Mouse (Mus musculus) liver, embryonic 15.5 days (tissue): ENCODE results near the gene Foxred2. TPM values are rescaled to one million over a fixed set of nuclear protein-coding genes. Genes with fewer than 3 reads are reported as not detected.

Source experiments
- ATAC-seq: fragments of 200-750 bp; cut with Nextera tagmentation; 2 replicates; pipeline ENCODE4 v1.8.0; 2017; ENCODE audit warnings: moderate number of reproducible peaks, mild to moderate bottlenecking, moderate library complexity; ENCODE audit not compliant: insufficient read depth
- H3K27ac ChIP-seq: fragments of 300-500 bp; sonication (generic); replicated peaks from 2 replicates; pipeline ENCODE4 v1.5.1; 2015; ENCODE audit warnings: mild to moderate bottlenecking, inconsistent platforms
- H3K27me3 ChIP-seq: fragments of 300-500 bp; sonication (generic); 2 replicates; pipeline ENCODE4 v1.6.1; 2015; ENCODE audit warnings: mild to moderate bottlenecking, inconsistent platforms
- H3K36me3 ChIP-seq: fragments of 300-500 bp; sonication (generic); replicated peaks from 2 replicates; pipeline ENCODE4 v1.6.1; 2015; ENCODE audit warnings: moderate library complexity, mild to moderate bottlenecking, inconsistent platforms
- H3K4me1 ChIP-seq: fragments of 300-500 bp; sonication (generic); replicated peaks from 2 replicates; pipeline ENCODE4 v1.6.1; 2015; ENCODE audit warnings: inconsistent platforms
- H3K4me2 ChIP-seq: fragments of 300-500 bp; sonication (generic); 2 replicates; pipeline ENCODE4 v1.6.1; 2015; ENCODE audit warnings: moderate library complexity, mild to moderate bottlenecking, inconsistent platforms
- H3K4me3 ChIP-seq: fragments of 300-500 bp; sonication (generic); replicated peaks from 2 replicates; pipeline ENCODE4 v1.5.1; 2015; ENCODE audit warnings: mild to moderate bottlenecking, inconsistent platforms
- H3K9ac ChIP-seq: fragments of 300-500 bp; sonication (generic); 2 replicates; pipeline ENCODE4 v1.6.1; 2015; ENCODE audit warnings: moderate library complexity, mild to moderate bottlenecking, inconsistent platforms
- H3K9me3 ChIP-seq: fragments of 300-500 bp; sonication (generic); replicated peaks from 2 replicates; pipeline ENCODE4 v1.6.1; 2016; ENCODE audit warnings: inconsistent platforms
- WGBS: fragments of 180-500 bp; shearing (Covaris S2); methylation state at CpG from one replicate; pipeline ENCODE4 v1.1.7; 2015; ENCODE audit warnings: mixed read lengths; ENCODE audit not compliant: insufficient replicate concordance; 5-methylcytosine and 5-hydroxymethylcytosine counted together
- polyA plus RNA-seq: library from polyadenylated mRNA; unstranded; fragments of >200 nt; fragmentation: Nextera tagmentation; extraction: Ambion mirVana; gene quantifications from 2 replicates; pipeline ENCODE4 v1.2.1, GENCODE M21; 2015

Foxred2 gene
- polyA plus RNA-seq, 1 experiment from 2014 or later, result 1.1 TPM

DNA sequence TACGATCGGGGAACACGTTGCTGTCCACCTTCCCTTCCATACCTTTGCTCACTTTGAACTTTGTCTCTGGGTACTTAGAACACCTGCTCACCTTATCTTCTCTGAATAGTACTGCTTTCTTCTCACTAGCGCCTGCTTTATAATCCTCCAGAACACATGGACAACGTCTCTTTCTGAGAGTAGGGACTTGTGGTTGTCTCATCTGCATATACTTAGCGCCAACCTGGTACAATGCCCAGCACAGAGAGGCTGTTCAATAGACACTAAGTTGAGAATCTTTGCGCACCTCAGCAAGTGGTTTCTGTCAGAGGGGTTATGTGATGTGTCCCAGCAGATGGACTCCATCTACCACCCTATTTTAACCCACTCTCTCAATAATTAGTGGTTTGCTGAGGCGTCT lies 26.7 kb downstream of the Foxred2 start:
- H3K4me1 ChIP-seq, result peaks cover 72% of the 10 kb centered on the region
- peaks cover 28% of the 10 kb centered on the region for H3K36me3 ChIP-seq
- no peaks in the 10 kb centered on the region for H3K9me3 ChIP-seq
- H3K27me3 ChIP-seq, result peaks cover 6% of the 10 kb centered on the region
- whole genome bisulfite sequencing, result 36% methylated on average over 8 of the region's 8 CpGs
- peak overlapping the region; percentile 80 for H3K4me2 ChIP-seq
- no peak for ATAC-seq
- peak overlapping the region; percentile 76 for H3K9ac ChIP-seq
- peak overlapping the region; percentile 82 for H3K4me3 ChIP-seq
- peak overlapping the region; percentile 93 for H3K27ac ChIP-seq

DNA sequence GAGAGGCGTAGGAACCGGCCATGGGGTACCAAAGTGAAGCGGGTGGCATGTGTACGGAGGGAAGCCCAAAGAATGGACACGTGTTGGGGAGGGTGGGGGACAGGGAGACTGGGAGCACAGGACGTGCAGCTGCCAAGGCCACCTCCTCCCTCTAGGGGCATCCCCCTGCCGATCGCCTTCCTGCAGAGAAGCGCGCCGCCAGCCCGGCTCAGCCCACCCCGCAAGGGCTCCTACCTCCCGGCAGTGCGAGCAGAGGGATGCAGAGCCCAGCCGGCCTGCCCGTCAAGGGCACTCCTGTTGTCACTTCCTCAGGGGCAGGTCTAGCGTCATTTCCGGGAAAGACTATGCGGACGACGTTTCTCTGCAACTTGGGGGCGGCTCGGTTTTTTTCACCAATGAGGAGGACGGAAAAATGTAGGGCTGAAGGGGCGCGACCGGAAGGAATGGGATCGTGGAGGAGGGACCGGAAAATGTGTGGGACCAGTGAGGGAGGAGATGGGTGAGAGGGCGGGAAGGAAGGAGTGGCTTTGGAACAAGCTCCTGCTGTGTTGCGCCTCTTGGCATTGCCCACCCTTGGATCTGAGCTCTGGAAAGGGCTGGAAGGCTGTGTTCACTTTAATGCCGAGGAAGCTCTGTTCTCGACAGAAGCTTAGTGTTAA lies 27.7 kb downstream of the Foxred2 start, which contains the start of gene Txn2:
Gene Txn2, minus strand, starts transcription at position 334 of the 659 bp plus-strand sequence.
- Histone ChIP-seq H3K9ac (peak within 1 kb of the TSS; percentile 76), H3K4me3 (peak within 1 kb of the TSS; percentile 82), H3K27me3 (no peaks in the 10 kb centered on the region), H3K36me3 (peaks cover 38% of the 10 kb centered on the region), H3K4me2 (peak within 1 kb of the TSS; percentile 80), H3K9me3 (no peaks in the 10 kb centered on the region), H3K27ac (peak within 1 kb of the TSS; percentile 93), H3K4me1 (peaks cover 69% of the 10 kb centered on the region)
- 0% methylated on average over 34 of the region's 34 CpGs for WGBS
- ATAC-seq, result peak; percentile 90

DNA sequence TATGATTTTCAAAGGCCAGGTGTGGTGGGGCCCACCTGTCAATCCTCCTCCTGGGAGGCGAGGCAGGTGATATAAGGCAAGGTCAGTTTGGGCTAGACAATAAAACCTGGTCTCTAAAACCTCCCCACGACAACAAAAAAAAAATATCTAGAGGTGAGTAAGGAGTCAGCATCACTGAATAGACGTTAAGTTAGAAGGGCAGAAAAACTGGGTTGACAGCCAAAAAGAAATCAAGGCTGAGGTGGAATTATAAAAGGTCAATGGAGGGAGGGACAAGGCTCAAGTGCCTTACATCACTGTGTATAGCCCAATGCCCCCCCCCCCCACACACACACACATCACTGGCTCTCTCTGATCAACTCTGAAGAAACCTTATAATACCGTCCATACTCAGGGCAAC lies 28.4 kb downstream of the Foxred2 start:
- WGBS, result 15% methylated on average over 4 of the region's 4 CpGs
- Histone ChIP-seq H3K9me3 (no peaks in the 10 kb centered on the region), H3K4me3 (peak overlapping the region; percentile 82), H3K27me3 (no peaks in the 10 kb centered on the region), H3K36me3 (peaks cover 45% of the 10 kb centered on the region), H3K27ac (peak overlapping the region; percentile 90), H3K9ac (peak overlapping the region; percentile 76), H3K4me1 (peaks cover 69% of the 10 kb centered on the region), H3K4me2 (peak overlapping the region; percentile 80)
- ATAC-seq, result no peak

DNA sequence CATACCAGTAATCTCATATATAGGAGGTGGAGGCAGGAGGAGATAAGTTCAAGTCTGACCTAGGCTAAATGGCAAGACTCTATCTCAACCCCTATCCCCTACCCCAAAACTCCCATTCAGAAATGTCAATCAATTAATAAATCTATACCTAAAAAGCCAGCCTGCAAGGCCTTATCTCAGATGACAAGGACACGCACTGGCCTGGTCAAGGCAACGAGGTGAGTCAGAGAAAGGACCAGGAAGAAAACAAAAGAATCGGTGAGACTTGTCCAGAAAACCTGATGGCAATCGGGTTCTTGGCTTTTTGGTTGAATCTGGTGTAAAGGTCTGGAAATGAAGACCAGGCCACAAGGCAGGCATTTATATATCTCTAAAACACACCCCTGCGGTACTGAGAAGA lies 29.6 kb downstream of the Foxred2 start:
- peaks cover 65% of the 10 kb centered on the region for H3K4me1 ChIP-seq
- peak overlapping the region; percentile 90; the same call in 1 of the 2 replicates for H3K27ac ChIP-seq
- 72% methylated on average over 5 of the region's 5 CpGs for WGBS
- H3K4me3 ChIP-seq, result peak overlapping the region; percentile 82
- no peaks in the 10 kb centered on the region for H3K27me3 ChIP-seq
- H3K9ac ChIP-seq, result peak overlapping the region; percentile 2; the same call in 1 of the 2 replicates
- peak overlapping the region; percentile 80 for H3K4me2 ChIP-seq
- ATAC-seq, result no peak
- no peaks in the 10 kb centered on the region for H3K9me3 ChIP-seq
- H3K36me3 ChIP-seq, result peaks cover 57% of the 10 kb centered on the region

DNA sequence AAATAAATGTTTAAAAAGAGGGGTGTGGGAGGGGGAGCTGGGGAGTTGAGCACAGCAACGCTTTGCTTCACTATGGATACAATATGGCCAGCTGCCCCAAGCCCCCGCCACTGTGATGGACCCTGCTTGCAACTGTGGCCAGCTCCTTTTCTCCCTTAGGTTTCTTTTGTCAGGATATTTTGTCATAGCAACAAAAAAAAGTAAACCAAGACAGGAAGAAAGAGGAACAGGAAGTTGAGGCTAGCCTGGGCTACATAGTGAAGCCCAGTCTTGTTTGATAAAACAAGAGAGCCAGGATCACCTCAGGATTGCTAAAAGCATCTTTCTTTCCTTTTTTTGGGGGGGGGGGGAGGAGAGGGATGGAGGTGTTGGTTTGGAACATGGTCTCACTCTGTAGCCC lies 31.3 kb downstream of the Foxred2 start:
- H3K36me3 ChIP-seq, result peaks cover 72% of the 10 kb centered on the region

DNA sequence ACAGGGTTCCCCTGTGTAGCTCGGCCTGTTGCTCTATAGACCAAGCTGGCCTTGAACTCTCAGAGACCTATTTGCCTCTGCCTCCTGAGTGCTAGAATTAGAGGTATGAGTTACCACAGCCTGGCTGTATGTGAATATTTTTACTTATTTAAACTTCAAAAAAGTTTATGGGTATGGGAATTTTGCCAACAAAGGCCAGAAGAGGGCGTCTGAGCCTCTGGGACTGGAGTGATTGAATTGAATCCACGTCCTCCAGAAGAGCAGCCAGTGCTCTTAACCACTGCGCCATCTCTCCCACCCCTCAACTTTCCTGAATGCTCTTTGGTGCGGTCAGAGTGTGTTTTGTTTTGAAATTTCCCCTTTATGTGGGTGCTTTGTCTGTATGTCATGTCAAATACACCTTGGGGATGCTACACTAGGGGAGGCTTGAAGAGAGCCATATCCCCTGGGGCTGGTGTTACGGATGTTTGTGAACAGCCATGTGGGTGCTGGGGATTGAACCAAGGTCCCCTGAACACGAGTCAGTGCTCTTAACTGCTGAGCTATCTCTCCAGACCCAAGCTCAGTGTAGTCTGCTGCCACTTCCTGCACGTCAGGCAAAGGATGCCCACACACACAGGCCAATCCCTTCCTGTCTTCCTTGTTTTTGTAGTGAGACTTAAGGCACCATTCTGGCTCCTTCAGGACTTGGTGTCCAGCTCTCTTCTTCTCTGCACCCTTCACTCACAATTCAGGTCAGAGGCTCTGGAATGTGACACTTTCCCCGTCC lies 33.1 kb downstream of the Foxred2 start:
- H3K27ac ChIP-seq, result peak overlapping the region; percentile 74
- H3K4me1 ChIP-seq, result peaks cover 48% of the 10 kb centered on the region
- 61% methylated on average over 9 of the region's 9 CpGs for WGBS
- H3K4me2 ChIP-seq, result no peak overlapping the region
- H3K9ac ChIP-seq, result no peak overlapping the region
- no peak overlapping the region for H3K4me3 ChIP-seq
- no peaks in the 10 kb centered on the region for H3K9me3 ChIP-seq
- H3K27me3 ChIP-seq, result no peaks in the 10 kb centered on the region
- peaks cover 89% of the 10 kb centered on the region for H3K36me3 ChIP-seq
- no peak for ATAC-seq

More for the DNA sequence above, 31.3 kb downstream of the Foxred2 start:
- 83% methylated on average over 2 of the region's 2 CpGs for WGBS
- H3K27ac ChIP-seq, result no peak overlapping the region
- no peak overlapping the region for H3K4me2 ChIP-seq
- no peaks in the 10 kb centered on the region for H3K9me3 ChIP-seq
- peaks cover 59% of the 10 kb centered on the region for H3K4me1 ChIP-seq
- H3K4me3 ChIP-seq, result no peak overlapping the region
- no peaks in the 10 kb centered on the region for H3K27me3 ChIP-seq
- ATAC-seq, result no peak
- H3K9ac ChIP-seq, result no peak overlapping the region

DNA sequence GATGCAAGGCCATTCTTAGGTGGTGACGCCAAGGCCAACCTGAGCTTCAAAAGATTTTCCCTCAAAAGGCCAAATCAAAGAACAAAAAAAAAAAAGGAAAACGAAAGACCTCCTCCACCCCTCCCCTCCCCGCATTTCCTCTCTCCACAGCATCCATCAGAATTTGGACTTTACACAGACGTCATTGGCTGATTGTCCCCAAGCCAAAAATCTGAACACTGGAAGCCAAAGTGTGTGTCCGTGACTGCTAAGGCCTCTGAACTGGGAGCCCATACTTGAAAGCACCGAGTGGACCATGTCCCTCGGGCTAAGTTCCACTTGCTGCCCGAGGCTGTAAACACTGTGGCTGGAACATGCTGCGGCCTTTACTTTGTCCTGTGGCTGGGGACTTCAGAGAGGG lies 33.8 kb downstream of the Foxred2 start:
- H3K9me3 ChIP-seq, result no peaks in the 10 kb centered on the region
- H3K27me3 ChIP-seq, result no peaks in the 10 kb centered on the region
- no peak overlapping the region for H3K4me2 ChIP-seq
- H3K4me1 ChIP-seq, result peaks cover 42% of the 10 kb centered on the region
- 65% methylated on average over 9 of the region's 9 CpGs for WGBS
- H3K9ac ChIP-seq, result no peak overlapping the region
- peak overlapping the region; percentile 81 for H3K27ac ChIP-seq
- H3K36me3 ChIP-seq, result peaks cover 95% of the 10 kb centered on the region
- ATAC-seq, result peak; percentile 70
- H3K4me3 ChIP-seq, result no peak overlapping the region

DNA sequence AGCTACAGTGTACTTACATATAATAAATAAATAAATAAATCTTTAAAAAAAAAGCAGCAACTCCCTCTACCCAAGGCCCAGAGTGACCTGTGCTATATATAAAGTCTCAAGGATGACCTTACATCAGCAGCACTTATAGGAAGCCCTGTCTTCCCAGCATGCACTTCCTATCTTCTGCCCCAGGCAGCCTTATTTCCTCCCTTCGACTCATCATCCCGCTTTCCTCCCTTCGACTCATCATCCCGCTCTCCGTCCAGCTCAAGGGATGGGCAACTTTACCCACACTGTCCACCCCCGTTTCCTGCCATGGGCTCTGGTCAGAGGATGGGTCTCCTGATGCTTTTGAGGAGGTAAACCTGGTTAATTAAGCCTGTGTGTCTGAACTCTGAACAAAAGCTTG lies 34.9 kb downstream of the Foxred2 start:
- Histone ChIP-seq H3K4me2 (no peak overlapping the region), H3K9me3 (no peaks in the 10 kb centered on the region), H3K27ac (peak overlapping the region; percentile 81), H3K9ac (no peak overlapping the region), H3K27me3 (no peaks in the 10 kb centered on the region), H3K4me1 (peaks cover 31% of the 10 kb centered on the region), H3K36me3 (peaks cover 93% of the 10 kb centered on the region), H3K4me3 (no peak overlapping the region)
- no peak for ATAC-seq
- 70% methylated on average over 6 of the region's 6 CpGs for WGBS

DNA sequence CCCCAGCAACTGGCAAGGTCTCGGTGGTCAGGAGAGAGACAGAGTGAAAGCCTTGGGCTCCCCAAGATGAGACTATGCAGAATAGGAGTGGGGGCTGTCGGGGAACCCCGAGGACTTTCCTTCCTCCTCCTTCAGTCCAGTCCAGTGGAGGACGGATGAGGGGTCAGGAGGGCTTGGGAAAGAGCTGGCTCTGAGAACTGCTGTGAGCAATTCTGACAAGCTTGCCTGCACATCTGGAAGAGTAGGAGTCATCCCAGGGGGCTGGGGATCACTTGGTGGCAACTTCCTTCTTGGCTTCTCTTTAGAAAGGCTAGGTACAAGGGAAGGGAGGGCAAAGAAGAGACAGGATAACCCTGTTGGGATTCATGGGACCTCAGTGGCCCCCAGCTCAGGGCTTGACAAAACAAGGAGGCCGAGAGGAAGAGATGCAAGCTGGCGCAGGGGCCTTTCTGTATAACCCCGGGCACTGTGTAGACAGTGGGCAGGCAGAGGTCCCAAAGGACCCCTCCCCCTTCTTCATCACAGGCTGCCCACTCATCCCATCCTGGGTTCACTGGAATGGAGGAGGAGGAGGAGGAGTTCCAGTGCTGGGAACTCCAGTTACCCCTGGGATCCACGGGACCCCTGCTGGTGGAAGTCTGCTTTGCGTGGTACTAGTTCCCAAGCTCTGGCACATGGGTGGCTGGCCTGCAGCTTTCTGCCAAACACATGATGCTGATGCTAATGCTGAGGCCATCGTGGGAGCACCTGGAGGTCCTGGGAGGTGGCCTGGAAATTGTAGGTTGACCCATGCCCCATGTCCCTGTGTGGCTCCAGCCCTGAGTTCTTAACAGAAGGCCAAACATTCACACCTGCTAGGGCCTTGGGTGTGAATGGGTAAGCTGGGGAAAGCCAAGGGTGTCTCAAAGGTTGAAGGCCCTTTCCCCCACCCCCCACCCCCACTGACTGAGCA lies 35.7 kb downstream of the Foxred2 start:
- Histone ChIP-seq H3K36me3 (peaks cover 91% of the 10 kb centered on the region), H3K4me3 (no peak overlapping the region), H3K4me1 (peaks cover 28% of the 10 kb centered on the region; the same call in 1 of the 2 replicates), H3K27me3 (no peaks in the 10 kb centered on the region), H3K9ac (no peak overlapping the region), H3K27ac (no peak overlapping the region), H3K4me2 (no peak overlapping the region), H3K9me3 (no peaks in the 10 kb centered on the region)
- WGBS, result 82% methylated on average over 10 of the region's 10 CpGs
- ATAC-seq, result no peak

DNA sequence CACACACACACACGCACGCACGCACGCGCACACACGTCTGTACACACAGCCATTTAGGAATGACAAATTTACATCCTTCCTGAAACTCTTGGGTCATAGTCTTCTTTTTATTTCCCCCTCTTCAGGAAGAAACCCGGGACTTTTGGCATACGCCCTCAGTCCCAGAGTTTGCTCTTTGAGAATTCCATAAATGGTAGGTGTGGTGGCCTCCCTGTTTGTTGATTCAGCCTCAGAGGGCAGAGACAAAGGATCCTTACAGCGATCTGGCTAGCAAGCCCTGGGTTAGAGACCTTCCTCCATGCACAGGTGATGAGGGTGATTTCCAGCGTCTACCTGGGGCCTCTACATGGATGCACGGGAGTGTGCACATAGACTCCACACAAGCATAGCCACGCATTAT lies 37.1 kb downstream of the Foxred2 start:
- peaks cover 93% of the 10 kb centered on the region for H3K36me3 ChIP-seq
- H3K9me3 ChIP-seq, result no peaks in the 10 kb centered on the region
- H3K9ac ChIP-seq, result no peak overlapping the region
- peaks cover 28% of the 10 kb centered on the region; the same call in 1 of the 2 replicates for H3K4me1 ChIP-seq
- WGBS, result 88% methylated on average over 12 of the region's 12 CpGs
- H3K4me2 ChIP-seq, result no peak overlapping the region
- ATAC-seq, result no peak
- H3K27ac ChIP-seq, result no peak overlapping the region
- no peak overlapping the region for H3K4me3 ChIP-seq
- H3K27me3 ChIP-seq, result no peaks in the 10 kb centered on the region
